Mouse (Mus musculus): ENCODE measurements around the gene Sult1a1. TPM values are rescaled to one million over a fixed set of nuclear protein-coding genes. Genes with fewer than 3 reads are reported as not detected.
"Not testable (repeated sequence)": the region's sequence is repeated elsewhere in the genome, so short reads cannot be mapped to it uniquely, and the experiment has no call there.

The Sult1a1 gene
- polyA plus RNA-seq, 1 experiment = 8.5 TPM

GRCm38 (mm10) chr7:126672111-126672510, 4.1 kb downstream of the Sult1a1 start:
- WGBS = 72% methylated on average over 9 of the region's 9 CpGs
- DNase-seq (ENCODE audit: low read depth, low spot score) = no peak

GRCm38 (mm10) chr7:126670152-126670551, 6.1 kb downstream of the Sult1a1 start:
- WGBS = 78% methylated on average over 3 of the region's 3 CpGs
- DNase-seq (ENCODE audit: low read depth, low spot score) = no peak

- no peak for DNase-seq (ENCODE audit: low read depth, low spot score)
- 41% methylated on average over 5 of the region's 5 CpGs for WGBS
Measured at GRCm38 (mm10) chr7:126668452-126668851, 7.8 kb downstream of the Sult1a1 start.

- WGBS = 33% methylated on average over 9 of the region's 9 CpGs
- DNase-seq (ENCODE audit: low read depth, low spot score) = no peak
Measured at GRCm38 (mm10) chr7:126667495-126668090, 8.6 kb downstream of the Sult1a1 start.

- no peak for DNase-seq (ENCODE audit: low read depth, low spot score)
- WGBS = 25% methylated on average over 3 of the region's 3 CpGs
Measured at GRCm38 (mm10) chr7:126665269-126665668, 11.0 kb downstream of the Sult1a1 start.

- WGBS = 36% methylated on average over 8 of the region's 8 CpGs
- no peak for DNase-seq (ENCODE audit: low read depth, low spot score)
Measured at GRCm38 (mm10) chr7:126663646-126664045, 12.6 kb downstream of the Sult1a1 start.

GRCm38 (mm10) chr7:126659771-126660170, 16.5 kb downstream of the Sult1a1 start:
- 90% methylated on average over 3 of the region's 3 CpGs for WGBS
- no peak for DNase-seq (ENCODE audit: low read depth, low spot score)

GRCm38 (mm10) chr7:126657522-126657921, 18.7 kb downstream of the Sult1a1 start:
- no peak for DNase-seq (ENCODE audit: low read depth, low spot score)
- 30% methylated on average over 1 of the region's 1 CpGs for WGBS

GRCm38 (mm10) chr7:126655695-126656094, 20.5 kb downstream of the Sult1a1 start:
- WGBS = 90% methylated on average over 3 of the region's 3 CpGs
- DNase-seq (ENCODE audit: low read depth, low spot score) = no peak

- WGBS = 62% methylated on average over 2 of the region's 2 CpGs
- DNase-seq (ENCODE audit: low read depth, low spot score) = no peak
Measured at GRCm38 (mm10) chr7:126653991-126654390, 22.2 kb downstream of the Sult1a1 start.

GRCm38 (mm10) chr7:126650852-126651251, 25.4 kb downstream of the Sult1a1 start:
- DNase-seq (ENCODE audit: low read depth, low spot score) = no peak
- WGBS = 35% methylated on average over 2 of the region's 2 CpGs

GRCm38 (mm10) chr7:126649231-126650051, 26.8 kb downstream of the Sult1a1 start, which contains the start of gene Sgf29:
TSS of gene Sgf29 (plus strand) at chr7:126649309.
- DNase-seq (ENCODE audit: low read depth, low spot score) = no peak
- 1% methylated on average over 57 of the region's 57 CpGs for WGBS

- DNase-seq (ENCODE audit: low read depth, low spot score) = no peak
- 77% methylated on average over 4 of the region's 4 CpGs for WGBS
Measured at GRCm38 (mm10) chr7:126648486-126648885, 27.7 kb downstream of the Sult1a1 start.

- WGBS = 54% methylated on average over 5 of the region's 5 CpGs
- no peak for DNase-seq (ENCODE audit: low read depth, low spot score)
Measured at GRCm38 (mm10) chr7:126645708-126646107, 30.5 kb downstream of the Sult1a1 start.

- no peak for DNase-seq (ENCODE audit: low read depth, low spot score)
Measured at GRCm38 (mm10) chr7:126644914-126645313, 31.3 kb downstream of the Sult1a1 start.

- WGBS = 55% methylated on average over 3 of the region's 3 CpGs
- DNase-seq (ENCODE audit: low read depth, low spot score) = no peak
Measured at GRCm38 (mm10) chr7:126644345-126644744, 31.9 kb downstream of the Sult1a1 start.

GRCm38 (mm10) chr7:126643244-126643617, 33.0 kb downstream of the Sult1a1 start:
- DNase-seq (ENCODE audit: low read depth, low spot score) = not testable (repeated sequence)
- WGBS = 9% methylated on average over 3 of the region's 3 CpGs

GRCm38 (mm10) chr7:126642545-126643243, 33.5 kb downstream of the Sult1a1 start:
- WGBS = 45% methylated on average over 5 of the region's 5 CpGs
- DNase-seq (ENCODE audit: low read depth, low spot score) = no peak

- WGBS = 6% methylated on average over 4 of the region's 4 CpGs
- DNase-seq (ENCODE audit: low read depth, low spot score) = peak; percentile 76
Measured at GRCm38 (mm10) chr7:126636733-126637520, 39.3 kb downstream of the Sult1a1 start.

GRCm38 (mm10) chr7:126635375-126635774, 40.9 kb downstream of the Sult1a1 start:
- no peak for DNase-seq (ENCODE audit: low read depth, low spot score)
